Mouse (Mus musculus) bone marrow macrophage, adult 2 months (primary cell): ENCODE data around the gene 1700012A03Rik. TPM values are rescaled to one million over a fixed set of nuclear protein-coding genes. Genes with fewer than 3 reads are reported as not detected.

ENCODE experiments used
- H3K27ac ChIP-seq: 2 replicates; pipeline ENCODE4 v1.5.1; 2012; ENCODE audit warnings: low read depth, low read length; ENCODE audit not compliant: insufficient read depth
- H3K4me1 ChIP-seq: 2 replicates; pipeline ENCODE4 v1.6.1; 2012; ENCODE audit warnings: low read length; ENCODE audit not compliant: control insufficient read depth, insufficient read depth
- H3K4me3 ChIP-seq: 2 replicates; pipeline ENCODE4 v1.5.1; 2012; ENCODE audit warnings: mild to moderate bottlenecking, low read length, moderate library complexity; ENCODE audit not compliant: insufficient read depth
- CTCF ChIP-seq: IDR thresholded peaks from 2 replicates; pipeline ENCODE4 v1.5.1; 2012; ENCODE audit warnings: low read depth, mild to moderate bottlenecking, low read length, moderate library complexity
- POLR2A ChIP-seq: IDR thresholded peaks from 2 replicates; pipeline ENCODE4 v1.6.1; 2012; ENCODE audit warnings: mild to moderate bottlenecking, low read depth, low read length, borderline replicate concordance
- polyA plus RNA-seq: library from polyadenylated mRNA; stranded (reverse); fragments of >200 nt; gene quantifications from 2 replicates; pipeline ENCODE4 v1.2.4, GENCODE M21; 2012; ENCODE audit not compliant: missing spikeins, insufficient read depth, insufficient read length

1700012A03Rik gene
- polyA plus RNA-seq, 1 experiment: not detected

GRCm38 (mm10) chr6:32028228-32029009 is 21.6 kb upstream of the 1700012A03Rik start:
- H3K27ac ChIP-seq: no peak overlapping the region
- no peaks in the 10 kb centered on the region for H3K4me1 ChIP-seq
- TF ChIP-seq POLR2A (no peak), CTCF (no peak)
- no peak overlapping the region for H3K4me3 ChIP-seq

GRCm38 (mm10) chr6:32034226-32034625 is 15.8 kb upstream of the 1700012A03Rik start:
- Histone ChIP-seq H3K4me3 (no peak overlapping the region), H3K27ac (no peak overlapping the region), H3K4me1 (no peaks in the 10 kb centered on the region)
- no peak for TF ChIP-seq POLR2A
- no peak for TF ChIP-seq CTCF

GRCm38 (mm10) chr6:32045344-32045743 is 4.7 kb upstream of the 1700012A03Rik start:
- H3K27ac ChIP-seq: no peak overlapping the region
- TF ChIP-seq POLR2A: no peak
- no peak for TF ChIP-seq CTCF

GRCm38 (mm10) chr6:32049256-32049950 is 643 bp upstream of the 1700012A03Rik start:
- no peak overlapping the region for H3K27ac ChIP-seq
- H3K4me3 ChIP-seq: no peak overlapping the region
- no peaks in the 10 kb centered on the region for H3K4me1 ChIP-seq
- TF ChIP-seq POLR2A (no peak), CTCF (no peak)

More at GRCm38 (mm10) chr6:32045344-32045743, 4.7 kb upstream of the 1700012A03Rik start:
- Histone ChIP-seq H3K4me1 (no peaks in the 10 kb centered on the region), H3K4me3 (no peak overlapping the region)

GRCm38 (mm10) chr6:32052135-32052915 is 2.3 kb downstream of the 1700012A03Rik start:
- H3K27ac ChIP-seq: no peak overlapping the region
- H3K4me3 ChIP-seq: no peak overlapping the region
- H3K4me1 ChIP-seq: no peaks in the 10 kb centered on the region
- no peak for TF ChIP-seq CTCF
- no peak for TF ChIP-seq POLR2A

- no peak overlapping the region for H3K27ac ChIP-seq
- H3K4me1 ChIP-seq: no peaks in the 10 kb centered on the region
- H3K4me3 ChIP-seq: no peak overlapping the region
- TF ChIP-seq POLR2A: no peak
- TF ChIP-seq CTCF: no peak
Observed at GRCm38 (mm10) chr6:32056525-32056924, 6.5 kb downstream of the 1700012A03Rik start.

GRCm38 (mm10) chr6:32058571-32058970 is 8.5 kb downstream of the 1700012A03Rik start:
- H3K27ac ChIP-seq: no peak overlapping the region
- TF ChIP-seq POLR2A (no peak), CTCF (no peak)
- H3K4me3 ChIP-seq: no peak overlapping the region
- no peaks in the 10 kb centered on the region for H3K4me1 ChIP-seq

- Histone ChIP-seq H3K4me1 (no peaks in the 10 kb centered on the region), H3K4me3 (no peak overlapping the region), H3K27ac (no peak overlapping the region)
- TF ChIP-seq POLR2A: no peak
- TF ChIP-seq CTCF: no peak
Observed at GRCm38 (mm10) chr6:32060641-32061040, 10.6 kb downstream of the 1700012A03Rik start.

GRCm38 (mm10) chr6:32061266-32061665 is 11.2 kb downstream of the 1700012A03Rik start:
- Histone ChIP-seq H3K4me3 (no peak overlapping the region), H3K27ac (no peak overlapping the region), H3K4me1 (no peaks in the 10 kb centered on the region)
- no peak for TF ChIP-seq CTCF
- TF ChIP-seq POLR2A: no peak

- TF ChIP-seq POLR2A (no peak), CTCF (no peak)
- Histone ChIP-seq H3K4me3 (no peak overlapping the region), H3K4me1 (no peaks in the 10 kb centered on the region), H3K27ac (no peak overlapping the region)
Observed at GRCm38 (mm10) chr6:32065789-32066510, 15.9 kb downstream of the 1700012A03Rik start.
